Mouse (Mus musculus) neural tube, embryonic 14.5 days (tissue): ENCODE data around the gene Epn2. TPM values are rescaled to one million over a fixed set of nuclear protein-coding genes. Genes with fewer than 3 reads are reported as not detected.
"Not testable (repeated sequence)": the region's sequence is repeated elsewhere in the genome, so short reads cannot be mapped to it uniquely, and the experiment has no call there.

Experiments
- ATAC-seq: fragments of 200-750 bp; cut with Nextera tagmentation; 2 replicates; pipeline ENCODE4 v1.8.0; 2017; ENCODE audit warnings: low read depth, mild to moderate bottlenecking, moderate TSS enrichment, moderate library complexity
- H3K27ac ChIP-seq: fragments of 300-500 bp; sonication (generic); 2 replicates; pipeline ENCODE4 v1.5.1; 2014; ENCODE audit warnings: low read depth, mild to moderate bottlenecking, control low read depth, low read length, moderate library complexity, mixed read lengths
- H3K27me3 ChIP-seq: fragments of 300-500 bp; sonication (generic); 2 replicates; pipeline ENCODE4 v1.6.1; 2014; ENCODE audit warnings: low read length; ENCODE audit not compliant: control insufficient read depth, insufficient read depth
- H3K36me3 ChIP-seq: fragments of 300-500 bp; sonication (generic); 2 replicates; pipeline ENCODE4 v1.6.1; 2014; ENCODE audit warnings: low read length, mixed read lengths; ENCODE audit not compliant: control insufficient read depth, insufficient read depth
- H3K4me1 ChIP-seq: fragments of 300-500 bp; sonication (generic); 2 replicates; pipeline ENCODE4 v1.6.1; 2014; ENCODE audit warnings: low read length; ENCODE audit not compliant: control insufficient read depth, insufficient read depth
- H3K4me2 ChIP-seq: fragments of 300-500 bp; sonication (generic); 2 replicates; pipeline ENCODE4 v1.6.1; 2014; ENCODE audit warnings: mild to moderate bottlenecking, low read depth, low read length, control low read depth
- H3K4me3 ChIP-seq: fragments of 300-500 bp; sonication (generic); 2 replicates; pipeline ENCODE4 v1.5.1; 2014; ENCODE audit warnings: low read depth, low read length, control low read depth, mixed read lengths
- H3K9ac ChIP-seq: fragments of 300-500 bp; sonication (generic); replicated peaks from 2 replicates; pipeline ENCODE4 v1.6.1; 2014; ENCODE audit warnings: low read depth, mild to moderate bottlenecking, control low read depth, low read length, mixed read lengths
- H3K9me3 ChIP-seq: fragments of 300-500 bp; sonication (generic); 2 replicates; pipeline ENCODE4 v1.6.1; 2016; ENCODE audit warnings: low read length; ENCODE audit not compliant: control insufficient read depth
- WGBS: fragments of 180-500 bp; shearing (Covaris S2); extraction: QIAGEN DNeasy Blood & Tissue Kit; methylation state at CpG from one replicate; pipeline ENCODE4 v1.1.7; 2014; 5-methylcytosine and 5-hydroxymethylcytosine counted together
- polyA plus RNA-seq: library from polyadenylated mRNA; unstranded; fragments of >200 nt; fragmentation: Nextera tagmentation; extraction: Ambion mirVana; gene quantifications from 2 replicates; pipeline ENCODE4 v1.2.1, GENCODE M21; 2014

Epn2 gene
- polyA plus RNA-seq, 1 experiment from 2014 or later, result 74.8 TPM

DNA sequence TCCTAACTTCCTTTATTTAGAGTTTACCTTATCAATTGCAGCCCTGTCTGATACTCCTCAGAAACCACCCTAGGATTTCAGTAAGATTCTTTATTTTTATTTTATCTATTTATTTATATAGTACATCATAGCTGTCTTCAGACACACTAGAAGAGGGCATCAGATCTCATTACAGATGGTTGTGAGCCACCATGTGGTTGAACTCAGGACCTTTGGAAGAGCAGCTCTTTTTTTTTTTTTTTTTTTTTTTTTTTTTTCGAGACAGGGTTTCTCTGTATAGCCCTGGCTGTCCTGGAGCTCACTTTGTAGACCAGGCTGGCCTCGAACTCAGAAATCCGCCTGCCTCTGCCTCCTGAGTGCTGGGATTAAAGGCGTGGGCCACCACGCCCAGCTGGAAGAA lies 3.3 kb upstream of the Epn2 start:
- 98% methylated on average over 3 of the region's 5 CpGs for WGBS
- not testable (repeated sequence) for H3K9me3 ChIP-seq, H3K27me3 ChIP-seq, H3K36me3 ChIP-seq, H3K4me2 ChIP-seq, H3K9ac ChIP-seq, H3K4me1 ChIP-seq, ATAC-seq, H3K27ac ChIP-seq, H3K4me3 ChIP-seq

- 87% methylated on average over 7 of the region's 7 CpGs for WGBS
- Histone ChIP-seq H3K36me3 (no peaks in the 10 kb centered on the region), H3K27ac (peak overlapping the region; percentile 85), H3K4me1 (peaks cover 10% of the 10 kb centered on the region), H3K9me3 (no peaks in the 10 kb centered on the region), H3K4me2 (peak overlapping the region; percentile 80; the same call in 1 of the 2 replicates), H3K27me3 (no peaks in the 10 kb centered on the region), H3K4me3 (peak overlapping the region; percentile 97), H3K9ac (no peak overlapping the region)
- ATAC-seq, result no peak; the same call in 1 of the 2 replicates
Observed at GRCm38 (mm10) chr11:61579878-61580381, 443 bp upstream of the Epn2 start.

GRCm38 (mm10) chr11:61578541-61578982 lies 925 bp downstream of the Epn2 start:
- peak overlapping the region; percentile 80 for H3K4me2 ChIP-seq
- no peaks in the 10 kb centered on the region for H3K9me3 ChIP-seq
- no peak for ATAC-seq
- peak overlapping the region; percentile 97 for H3K4me3 ChIP-seq
- H3K27ac ChIP-seq, result peak overlapping the region; percentile 85
- no peaks in the 10 kb centered on the region for H3K36me3 ChIP-seq
- 2% methylated on average over 17 of the region's 17 CpGs for WGBS
- peak overlapping the region; percentile 90 for H3K9ac ChIP-seq
- peaks cover 10% of the 10 kb centered on the region for H3K4me1 ChIP-seq
- H3K27me3 ChIP-seq, result no peaks in the 10 kb centered on the region

DNA sequence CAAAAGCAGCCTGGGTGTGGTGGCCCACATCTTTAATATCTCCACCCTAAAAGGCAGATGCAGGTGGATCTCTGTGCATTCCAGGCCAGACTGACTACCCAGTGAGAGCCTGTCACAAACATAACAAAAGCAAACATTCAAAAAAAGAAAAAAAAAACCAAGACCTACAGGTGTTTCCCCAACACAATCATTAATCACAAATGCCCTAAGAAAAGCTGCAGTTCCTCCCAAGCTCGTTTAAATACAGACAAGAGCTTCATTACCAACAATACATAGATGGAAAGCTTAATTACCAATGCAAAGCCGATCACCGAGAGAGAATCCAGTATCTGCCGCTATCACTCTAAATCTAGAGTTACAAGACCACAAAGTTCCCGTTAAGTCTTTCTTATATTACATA lies 1.5 kb downstream of the Epn2 start:
- Histone ChIP-seq H3K4me1 (peaks cover 10% of the 10 kb centered on the region), H3K36me3 (no peaks in the 10 kb centered on the region), H3K27me3 (no peaks in the 10 kb centered on the region), H3K27ac (no peak overlapping the region), H3K4me2 (peak overlapping the region; percentile 80), H3K9me3 (no peaks in the 10 kb centered on the region), H3K9ac (peak overlapping the region; percentile 90), H3K4me3 (peak overlapping the region; percentile 97)
- 4% methylated on average over 5 of the region's 5 CpGs for WGBS
- no peak for ATAC-seq

DNA sequence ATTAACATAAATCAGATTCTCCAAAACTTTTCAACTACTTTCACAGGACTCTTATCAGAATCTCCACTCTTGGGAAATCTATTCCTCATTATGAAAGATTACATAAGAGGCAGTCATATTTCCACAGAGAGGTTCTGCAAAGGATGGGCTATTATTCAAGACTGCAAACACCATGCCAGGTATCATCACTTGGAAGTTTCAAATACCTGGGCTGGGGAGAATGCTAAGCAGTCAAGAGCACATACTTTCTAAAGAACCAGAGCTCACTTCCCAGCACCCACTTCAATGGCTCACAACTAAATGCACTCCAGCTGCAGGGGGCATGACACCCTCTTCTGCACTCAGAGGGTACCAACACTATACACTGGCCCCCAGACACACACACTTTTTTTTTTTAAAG lies 2.1 kb downstream of the Epn2 start:
- peak overlapping the region; percentile 97; the same call in 1 of the 2 replicates for H3K4me3 ChIP-seq
- H3K9ac ChIP-seq, result no peak overlapping the region
- H3K27me3 ChIP-seq, result no peaks in the 10 kb centered on the region
- H3K9me3 ChIP-seq, result no peaks in the 10 kb centered on the region
- no peaks in the 10 kb centered on the region for H3K36me3 ChIP-seq
- peak overlapping the region; percentile 80 for H3K4me2 ChIP-seq
- ATAC-seq, result no peak
- H3K4me1 ChIP-seq, result peaks cover 10% of the 10 kb centered on the region
- no peak overlapping the region for H3K27ac ChIP-seq

- Histone ChIP-seq H3K4me1 (peaks cover 9% of the 10 kb centered on the region), H3K27ac (no peak overlapping the region), H3K4me3 (no peak overlapping the region), H3K27me3 (no peaks in the 10 kb centered on the region), H3K9me3 (no peaks in the 10 kb centered on the region), H3K9ac (no peak overlapping the region), H3K4me2 (no peak overlapping the region), H3K36me3 (no peaks in the 10 kb centered on the region)
- 92% methylated on average over 4 of the region's 4 CpGs for WGBS
- no peak for ATAC-seq
Observed at GRCm38 (mm10) chr11:61573266-61573665, 6.2 kb downstream of the Epn2 start.

- H3K27me3 ChIP-seq, result no peaks in the 10 kb centered on the region
- H3K4me2 ChIP-seq, result no peak overlapping the region
- no peak overlapping the region for H3K9ac ChIP-seq
- no peaks in the 10 kb centered on the region; the same call in 1 of the 2 replicates for H3K4me1 ChIP-seq
- no peak for ATAC-seq
- no peak overlapping the region for H3K4me3 ChIP-seq
- WGBS, result 98% methylated on average over 3 of the region's 3 CpGs
- H3K36me3 ChIP-seq, result no peaks in the 10 kb centered on the region
- no peak overlapping the region for H3K27ac ChIP-seq
- H3K9me3 ChIP-seq, result no peaks in the 10 kb centered on the region
Observed at GRCm38 (mm10) chr11:61571225-61571624, 8.3 kb downstream of the Epn2 start.

DNA sequence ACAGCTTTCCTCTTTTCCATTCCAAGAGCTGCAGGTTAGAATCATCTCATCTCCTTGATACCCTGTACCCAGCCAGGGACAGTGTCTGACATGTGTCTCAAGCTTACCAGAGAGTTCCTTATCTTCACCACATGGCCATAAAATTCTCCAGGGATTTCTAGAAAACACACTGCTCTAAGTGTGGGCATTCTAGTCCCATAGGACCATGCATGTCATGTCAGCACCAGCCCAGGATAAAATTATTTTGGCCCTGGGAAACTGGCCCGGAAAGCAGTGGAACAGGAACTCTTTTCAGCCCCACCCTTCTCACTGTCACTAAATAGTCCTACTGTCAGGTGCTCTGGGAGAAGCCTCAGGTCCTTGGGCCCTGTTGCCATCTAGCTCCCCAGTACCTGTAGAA lies 9.8 kb downstream of the Epn2 start:
- no peaks in the 10 kb centered on the region for H3K36me3 ChIP-seq
- no peaks in the 10 kb centered on the region; the same call in 1 of the 2 replicates for H3K4me1 ChIP-seq
- ATAC-seq, result no peak
- whole genome bisulfite sequencing, result 94% methylated on average over 1 of the region's 1 CpGs
- no peak overlapping the region for H3K9ac ChIP-seq
- H3K9me3 ChIP-seq, result no peaks in the 10 kb centered on the region
- H3K27ac ChIP-seq, result no peak overlapping the region
- no peak overlapping the region for H3K4me2 ChIP-seq
- H3K27me3 ChIP-seq, result no peaks in the 10 kb centered on the region
- no peak overlapping the region for H3K4me3 ChIP-seq

GRCm38 (mm10) chr11:61564566-61564965 lies 14.9 kb downstream of the Epn2 start:
- no peaks in the 10 kb centered on the region for H3K36me3 ChIP-seq
- no peak overlapping the region for H3K4me3 ChIP-seq
- H3K4me2 ChIP-seq, result no peak overlapping the region
- no peaks in the 10 kb centered on the region for H3K27me3 ChIP-seq
- WGBS, result 95% methylated on average over 2 of the region's 2 CpGs
- no peak for ATAC-seq
- no peak overlapping the region for H3K9ac ChIP-seq
- no peak overlapping the region for H3K27ac ChIP-seq
- H3K9me3 ChIP-seq, result no peaks in the 10 kb centered on the region
- H3K4me1 ChIP-seq, result no peaks in the 10 kb centered on the region; the same call in 1 of the 2 replicates
